Mouse (Mus musculus) ES-E14 (cell line): ENCODE results near the gene Cd81. TPM values are rescaled to one million over a fixed set of nuclear protein-coding genes. Genes with fewer than 3 reads are reported as not detected.

Source experiments
- DNase-seq: peaks from one replicate; pipeline ENCODE4 v3.0.0-alpha.2; 2013; ENCODE audit warnings: low read depth, low spot score
- H3K27ac ChIP-seq: 2 replicates; pipeline ENCODE4 v1.5.1; 2012; ENCODE audit warnings: low read depth, mild to moderate bottlenecking, low read length, moderate library complexity, mixed read lengths; ENCODE audit not compliant: poor library complexity, insufficient read depth, severe bottlenecking
- H3K36me3 ChIP-seq: 2 replicates; pipeline ENCODE4 v1.6.1; 2012; ENCODE audit warnings: mild to moderate bottlenecking, low read length, moderate library complexity, mixed read lengths; ENCODE audit not compliant: control insufficient read depth, poor library complexity, insufficient read depth, severe bottlenecking
- H3K4me1 ChIP-seq, 2 experiments: fragments of 150-350 bp in 1 of 2; sonication (generic) in 1 of 2; 2 replicates each; pipeline ENCODE4 v1.6.1; 2012; ENCODE audit warnings: low read length in 2 of 2, mild to moderate bottlenecking in 1 of 2, mixed read lengths in 1 of 2; ENCODE audit not compliant: control insufficient read depth in 2 of 2, insufficient read depth in 2 of 2, poor library complexity in 1 of 2
- H3K4me3 ChIP-seq, 2 experiments: fragments of 150-350 bp in 1 of 2; sonication (generic) in 1 of 2; 2 replicates each; pipeline ENCODE4 v1.5.1; 2012; ENCODE audit warnings: low read length in 2 of 2, low read depth in 1 of 2, mild to moderate bottlenecking in 1 of 2, mixed read lengths in 1 of 2; ENCODE audit not compliant: insufficient read depth in 1 of 2, poor library complexity in 1 of 2, severe bottlenecking in 1 of 2
- H3K9ac ChIP-seq: 2 replicates; pipeline ENCODE4 v1.6.1; 2012; ENCODE audit warnings: low read depth, mild to moderate bottlenecking, low read length, mixed read lengths; ENCODE audit not compliant: poor library complexity, insufficient read depth, severe bottlenecking
- H3K9me3 ChIP-seq: fragments of 150-350 bp; sonication (generic); 2 replicates; pipeline ENCODE4 v1.6.1; 2012; ENCODE audit warnings: low read depth, mild to moderate bottlenecking, low read length; ENCODE audit not compliant: control insufficient read depth, insufficient read depth
- CHD2 ChIP-seq: IDR thresholded peaks from 2 replicates; pipeline ENCODE4 v1.6.1; 2014; ENCODE audit warnings: mild to moderate bottlenecking, low read depth, low read length, inconsistent platforms
- HCFC1 ChIP-seq: IDR thresholded peaks from 2 replicates; pipeline ENCODE4 v1.6.1; 2012; ENCODE audit warnings: low read length, inconsistent platforms, borderline replicate concordance; ENCODE audit not compliant: insufficient read depth
- MAFK ChIP-seq: IDR thresholded peaks from 2 replicates; pipeline ENCODE4 v1.6.1; 2014; ENCODE audit warnings: mild to moderate bottlenecking, low read depth, low read length, inconsistent platforms; ENCODE audit not compliant: insufficient read depth
- ZC3H11A ChIP-seq: IDR thresholded peaks from 2 replicates; pipeline ENCODE4 v1.6.1; 2012; ENCODE audit warnings: low read depth, mild to moderate bottlenecking, inconsistent platforms, low read length, borderline replicate concordance
- ZNF384 ChIP-seq: IDR thresholded peaks from 2 replicates; pipeline ENCODE4 v1.6.1; 2012; ENCODE audit warnings: low read depth, low read length, inconsistent platforms
- in situ Hi-C, 2 experiments: fragments of 600-800 bp; cut with MboI; formaldehyde crosslinking; loops; one replicate each; pipeline ENCODE4 v1.15.1; 2025; ENCODE audit warnings: low sequenced_read_pairs in 2 of 2, inconsistent platforms in 1 of 2; ENCODE audit not compliant: unreplicated experiment in 2 of 2
- total RNA-seq: library from RNA; depleted of rRNA; stranded (reverse); fragments of 300-350 nt; gene quantifications from 2 replicates; pipeline ENCODE4 v1.2.3, GENCODE M21; 2012

The Cd81 gene
- total RNA-seq, 1 experiment = 403 TPM

DNA sequence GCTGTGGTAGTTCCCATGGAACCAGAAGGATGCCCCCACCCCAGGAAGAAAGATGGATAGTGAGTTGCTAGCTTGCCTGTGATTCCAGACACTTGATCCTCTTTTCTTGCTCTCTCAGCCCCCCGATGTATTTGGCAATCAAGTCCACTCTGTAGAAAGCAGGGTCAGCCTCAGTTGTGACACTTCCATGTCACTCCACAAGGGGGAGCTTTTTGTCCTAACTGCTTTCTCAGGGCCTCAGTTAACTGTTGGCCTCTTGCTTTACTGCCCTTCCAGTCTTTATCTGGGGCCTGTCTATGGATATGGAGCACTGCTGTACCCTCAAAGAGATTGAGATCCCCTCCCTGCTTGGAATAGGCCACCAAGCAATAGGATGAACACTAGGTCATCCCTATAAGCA, 20.5 kb downstream of the Cd81 start:
- in situ Hi-C loops = no loop called here
- H3K4me1 ChIP-seq = peaks cover 0 to 9% of the 10 kb centered on the region in 2 experiments; a peak in 1 of 4 replicates
- DNase-seq = no peak
- TF ChIP-seq CHD2 = no peak
- no peak for TF ChIP-seq HCFC1
- no peak for TF ChIP-seq ZC3H11A
- no peak for TF ChIP-seq ZNF384
- TF ChIP-seq MAFK = no peak
- no peaks in the 10 kb centered on the region for H3K9me3 ChIP-seq
- H3K4me3 ChIP-seq = no peak overlapping the region
- H3K27ac ChIP-seq = no peak overlapping the region
- H3K9ac ChIP-seq = no peak overlapping the region
- H3K36me3 ChIP-seq = peaks cover 9% of the 10 kb centered on the region; the same call in 1 of the 2 replicates

DNA sequence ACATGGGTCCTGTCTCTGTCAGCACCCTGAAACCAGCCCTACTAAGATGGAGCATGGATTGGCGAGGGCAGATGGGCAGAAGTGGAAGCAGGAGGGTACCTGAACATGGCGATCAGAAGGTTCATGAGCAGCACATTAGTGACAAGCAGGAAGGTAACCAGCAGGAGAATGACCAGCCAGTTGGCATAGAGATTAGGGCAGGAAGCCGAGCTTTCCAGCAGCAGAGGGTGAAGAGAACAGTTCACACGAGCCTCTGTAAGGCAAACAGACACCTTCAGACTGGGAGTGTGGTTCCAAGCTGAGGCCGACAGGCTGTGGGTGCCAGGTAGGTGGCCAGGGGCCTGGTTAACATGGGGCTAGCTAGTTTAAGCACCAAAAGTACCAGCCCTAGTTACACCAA, 22.9 kb downstream of the Cd81 start:
- H3K36me3 ChIP-seq = peaks cover 4% of the 10 kb centered on the region; the same call in 1 of the 2 replicates
- H3K4me3 ChIP-seq = no peak overlapping the region
- TF ChIP-seq CHD2 (no peak), HCFC1 (no peak), ZC3H11A (no peak), ZNF384 (no peak), MAFK (no peak)
- in situ Hi-C loops = no loop called here
- no peaks in the 10 kb centered on the region for H3K9me3 ChIP-seq
- peaks cover 0 to 2% of the 10 kb centered on the region in 2 experiments; a peak in 1 of 4 replicates for H3K4me1 ChIP-seq
- no peak for DNase-seq
- H3K27ac ChIP-seq = no peak overlapping the region
- H3K9ac ChIP-seq = no peak overlapping the region

DNA sequence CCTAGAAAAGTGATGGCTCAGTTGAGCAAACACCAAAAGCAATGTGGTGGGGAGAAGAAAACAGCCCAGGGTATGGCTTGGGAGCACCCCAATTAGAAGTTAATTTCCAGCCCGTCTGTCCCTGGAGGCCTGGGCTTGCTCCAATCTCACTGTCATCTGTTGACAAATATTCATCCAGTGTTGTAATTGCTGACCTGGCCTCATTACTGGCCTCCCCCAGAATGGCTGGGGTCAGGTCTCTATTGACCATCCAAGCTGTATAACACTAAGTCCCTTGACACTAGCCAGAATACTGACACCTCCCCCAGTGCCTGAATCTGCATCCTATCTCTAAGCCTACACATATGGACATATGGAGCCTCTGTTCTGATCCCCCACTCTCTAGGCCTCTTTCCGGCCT, 24.8 kb downstream of the Cd81 start:
- Histone ChIP-seq H3K9ac (no peak overlapping the region), H3K4me3 (no peak overlapping the region), H3K9me3 (no peaks in the 10 kb centered on the region), H3K4me1 (no peaks in the 10 kb centered on the region), H3K36me3 (no peaks in the 10 kb centered on the region), H3K27ac (no peak overlapping the region)
- TF ChIP-seq ZC3H11A (no peak), ZNF384 (no peak), MAFK (no peak), HCFC1 (no peak), CHD2 (no peak)
- DNase-seq = no peak
- in situ Hi-C loops = no loop called here

- TF ChIP-seq ZNF384 = no peak
- in situ Hi-C loops = loop anchor here in 1 of 2 experiments (10.0 kb wide), 1 partner anchor 177 kb away; no protein-coding TSS in a partner anchor
- H3K9ac ChIP-seq = no peak overlapping the region
- H3K4me3 ChIP-seq = no peak overlapping the region
- no peaks in the 10 kb centered on the region for H3K36me3 ChIP-seq
- DNase-seq = no peak
- no peaks in the 10 kb centered on the region; a peak in 1 of 4 replicates for H3K4me1 ChIP-seq
- H3K9me3 ChIP-seq = no peaks in the 10 kb centered on the region
- H3K27ac ChIP-seq = no peak overlapping the region
Measured at GRCm38 (mm10) chr7:143082024-143082423, 29.5 kb downstream of the Cd81 start.

DNA sequence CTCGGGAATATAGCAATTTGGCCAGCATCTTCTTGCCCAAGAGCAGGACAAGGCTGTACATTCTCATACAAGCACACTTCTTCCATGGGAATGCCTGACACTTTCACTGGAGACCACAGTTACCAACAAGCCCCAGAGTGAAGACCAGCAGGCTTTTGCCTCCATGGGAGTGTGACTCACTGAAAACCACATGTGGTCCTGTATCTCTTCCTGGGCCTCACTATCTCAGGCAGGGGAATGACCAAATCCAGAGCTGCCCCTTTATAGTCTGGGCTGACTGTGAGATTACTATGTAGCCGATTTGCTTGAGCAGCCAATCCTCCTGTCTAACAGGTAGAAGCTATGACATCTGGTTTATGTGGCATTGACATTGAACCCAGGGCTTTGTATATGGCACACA, 31.2 kb downstream of the Cd81 start:
- in situ Hi-C loops = loop anchor here in 1 of 2 experiments (10.0 kb wide), 1 partner anchor 179 kb away; no protein-coding TSS in a partner anchor

More for the DNA sequence above, 31.2 kb downstream of the Cd81 start:
- H3K4me1 ChIP-seq = no peaks in the 10 kb centered on the region; a peak in 1 of 4 replicates
- no peak overlapping the region for H3K9ac ChIP-seq
- no peaks in the 10 kb centered on the region for H3K36me3 ChIP-seq
- no peak for TF ChIP-seq MAFK
- no peak for TF ChIP-seq ZC3H11A
- no peak for TF ChIP-seq HCFC1
- no peak for TF ChIP-seq ZNF384
- no peak for TF ChIP-seq CHD2
- no peaks in the 10 kb centered on the region for H3K9me3 ChIP-seq
- DNase-seq = no peak
- H3K27ac ChIP-seq = no peak overlapping the region
- H3K4me3 ChIP-seq = no peak overlapping the region
